Mouse (Mus musculus) lung, embryonic 16.5 days (tissue): ENCODE measurements around the gene Phldb2. TPM values are rescaled to one million over a fixed set of nuclear protein-coding genes. Genes with fewer than 3 reads are reported as not detected.

Source experiments
- ATAC-seq: fragments of 200-750 bp; cut with Nextera tagmentation; 2 replicates; pipeline ENCODE4 v1.8.0; 2017; ENCODE audit warnings: low read depth, mild to moderate bottlenecking, moderate library complexity
- H3K27ac ChIP-seq: fragments of 300-500 bp; sonication (generic); 2 replicates; pipeline ENCODE4 v1.5.1; 2014; ENCODE audit warnings: mild to moderate bottlenecking, control low read depth, low read length
- H3K27me3 ChIP-seq: fragments of 300-500 bp; sonication (generic); 2 replicates; pipeline ENCODE4 v1.6.1; 2014; ENCODE audit warnings: low read depth, low read length, mixed read lengths; ENCODE audit not compliant: control insufficient read depth, insufficient read depth
- H3K36me3 ChIP-seq: fragments of 300-500 bp; sonication (generic); 2 replicates; pipeline ENCODE4 v1.6.1; 2014; ENCODE audit warnings: low read length; ENCODE audit not compliant: control insufficient read depth, insufficient read depth
- H3K4me1 ChIP-seq: fragments of 300-500 bp; sonication (generic); replicated peaks from 2 replicates; pipeline ENCODE4 v1.6.1; 2014; ENCODE audit warnings: low read length, mixed read lengths; ENCODE audit not compliant: control insufficient read depth, insufficient read depth
- H3K4me2 ChIP-seq: fragments of 300-500 bp; sonication (generic); 2 replicates; pipeline ENCODE4 v1.6.1; 2014; ENCODE audit warnings: low read depth, low read length, control low read depth
- H3K4me3 ChIP-seq: fragments of 300-500 bp; sonication (generic); 2 replicates; pipeline ENCODE4 v1.5.1; 2014; ENCODE audit warnings: mild to moderate bottlenecking, low read length, control low read depth
- H3K9ac ChIP-seq: fragments of 300-500 bp; sonication (generic); 2 replicates; pipeline ENCODE4 v1.6.1; 2014; ENCODE audit warnings: low read length, control low read depth
- H3K9me3 ChIP-seq: fragments of 300-500 bp; sonication (generic); 2 replicates; pipeline ENCODE4 v1.6.1; 2016; ENCODE audit warnings: low read length; ENCODE audit not compliant: control insufficient read depth
- WGBS: fragments of 180-500 bp; shearing (Covaris S2); extraction: QIAGEN DNeasy Blood & Tissue Kit; methylation state at CpG from one replicate; pipeline ENCODE4 v1.1.7; 2014; 5-methylcytosine and 5-hydroxymethylcytosine counted together
- polyA plus RNA-seq: library from polyadenylated mRNA; unstranded; fragments of >200 nt; fragmentation: Nextera tagmentation; extraction: Ambion mirVana; gene quantifications from 2 replicates; pipeline ENCODE4 v1.2.1, GENCODE M21; 2015

Phldb2 gene
- polyA plus RNA-seq, 1 experiment from 2014 or later, result 59.4 TPM

DNA sequence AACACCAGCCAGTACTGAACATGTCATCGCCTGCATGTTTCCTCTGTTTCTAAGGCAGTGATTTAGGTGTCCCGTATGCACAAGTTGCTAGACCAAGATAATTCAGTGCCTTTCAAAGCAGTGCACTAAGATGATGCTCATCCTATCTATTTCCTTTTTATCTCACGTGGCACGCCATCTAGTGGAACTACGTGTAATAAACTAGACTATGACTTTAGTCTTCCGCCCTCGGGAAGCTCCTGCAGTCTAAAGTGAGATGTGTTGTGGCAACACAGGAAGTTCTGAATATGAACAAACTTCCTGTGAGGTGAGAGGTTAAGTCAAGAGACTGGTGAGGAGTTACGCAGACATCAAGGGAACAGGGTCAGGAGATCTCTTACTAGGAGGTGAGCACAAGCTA lies 166.8 kb downstream of the Phldb2 start:
- WGBS, result 40% methylated on average over 8 of the region's 8 CpGs
- ATAC-seq, result 0 out of 2 replicates have a peak, but pooled peaks have one; percentile 28
- Histone ChIP-seq H3K4me2 (no peak overlapping the region), H3K4me3 (no peak overlapping the region), H3K4me1 (no peaks in the 10 kb centered on the region; the same call in 1 of the 2 replicates), H3K27ac (no peak overlapping the region), H3K9ac (no peak overlapping the region), H3K36me3 (peaks cover 20% of the 10 kb centered on the region; the same call in 1 of the 2 replicates), H3K9me3 (no peaks in the 10 kb centered on the region), H3K27me3 (no peaks in the 10 kb centered on the region)

- no peak for ATAC-seq
- no peak overlapping the region for H3K27ac ChIP-seq
- no peaks in the 10 kb centered on the region for H3K27me3 ChIP-seq
- no peak overlapping the region for H3K4me3 ChIP-seq
- WGBS, result 69% methylated on average over 6 of the region's 6 CpGs
- peaks cover 38% of the 10 kb centered on the region for H3K36me3 ChIP-seq
- H3K9ac ChIP-seq, result no peak overlapping the region
- H3K4me1 ChIP-seq, result no peaks in the 10 kb centered on the region
- H3K4me2 ChIP-seq, result no peak overlapping the region
- no peaks in the 10 kb centered on the region for H3K9me3 ChIP-seq
These were observed 173.4 kb downstream of the Phldb2 start for GRCm38 (mm10) chr16:45780001-45780400.

- WGBS, result 80% methylated on average over 5 of the region's 5 CpGs
- H3K9ac ChIP-seq, result no peak overlapping the region
- no peaks in the 10 kb centered on the region for H3K4me1 ChIP-seq
- no peaks in the 10 kb centered on the region for H3K9me3 ChIP-seq
- no peak overlapping the region for H3K4me3 ChIP-seq
- H3K27me3 ChIP-seq, result no peaks in the 10 kb centered on the region
- ATAC-seq, result no peak
- peaks cover 41% of the 10 kb centered on the region for H3K36me3 ChIP-seq
- H3K4me2 ChIP-seq, result no peak overlapping the region
- no peak overlapping the region for H3K27ac ChIP-seq
These were observed 178.6 kb downstream of the Phldb2 start for GRCm38 (mm10) chr16:45774813-45775212.

GRCm38 (mm10) chr16:45770914-45771313 lies 182.5 kb downstream of the Phldb2 start:
- H3K4me1 ChIP-seq, result no peaks in the 10 kb centered on the region
- WGBS, result 86% methylated on average over 6 of the region's 6 CpGs
- no peaks in the 10 kb centered on the region for H3K27me3 ChIP-seq
- H3K36me3 ChIP-seq, result peaks cover 34% of the 10 kb centered on the region
- H3K4me3 ChIP-seq, result no peak overlapping the region
- H3K9ac ChIP-seq, result no peak overlapping the region
- no peak overlapping the region for H3K27ac ChIP-seq
- no peak overlapping the region for H3K4me2 ChIP-seq
- no peak for ATAC-seq
- H3K9me3 ChIP-seq, result no peaks in the 10 kb centered on the region

DNA sequence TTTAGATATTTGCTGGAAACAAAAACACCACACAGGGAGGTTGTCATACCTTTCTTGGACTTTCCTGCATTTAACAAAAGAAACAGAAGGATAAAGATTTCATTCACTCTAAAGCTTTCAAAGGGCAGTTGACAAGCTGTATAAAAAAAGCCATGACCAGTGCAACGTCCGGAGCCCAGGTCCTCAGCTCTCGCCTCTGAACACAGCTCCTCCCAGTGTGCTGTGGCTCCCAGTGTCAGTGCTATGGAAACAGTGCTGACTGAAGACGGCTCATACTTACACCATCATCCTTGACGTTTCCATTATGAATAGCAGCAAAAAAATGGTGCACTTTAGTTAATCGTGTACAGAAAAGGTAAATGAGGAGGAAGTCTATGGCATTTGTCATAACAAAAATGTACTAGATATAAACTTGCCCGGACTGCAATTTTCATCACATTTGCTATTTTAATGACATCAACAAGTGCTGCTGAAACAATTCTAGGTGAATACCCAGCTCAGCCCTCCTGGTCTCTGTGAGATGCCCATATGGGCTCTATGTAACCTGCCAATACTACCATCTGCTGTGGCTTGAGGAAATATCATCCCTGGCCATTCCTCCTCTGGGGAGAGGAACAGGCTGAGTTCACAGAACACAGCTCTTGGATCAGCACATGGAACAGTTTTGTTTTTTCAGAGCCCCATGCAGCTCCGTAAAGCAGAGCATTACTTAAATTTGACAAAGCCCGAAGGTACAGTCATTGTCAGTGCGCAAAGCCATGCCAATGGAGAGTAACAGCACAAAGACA lies 185.4 kb downstream of the Phldb2 start:
- Histone ChIP-seq H3K9me3 (no peaks in the 10 kb centered on the region), H3K4me1 (peaks cover 4% of the 10 kb centered on the region), H3K4me3 (no peak overlapping the region), H3K27me3 (no peaks in the 10 kb centered on the region), H3K36me3 (peaks cover 27% of the 10 kb centered on the region), H3K9ac (no peak overlapping the region), H3K27ac (no peak overlapping the region), H3K4me2 (no peak overlapping the region)
- no peak for ATAC-seq
- WGBS, result 65% methylated on average over 10 of the region's 10 CpGs

- Histone ChIP-seq H3K4me2 (no peak overlapping the region), H3K27ac (no peak overlapping the region), H3K4me1 (peaks cover 5% of the 10 kb centered on the region), H3K9me3 (no peaks in the 10 kb centered on the region), H3K27me3 (no peaks in the 10 kb centered on the region), H3K4me3 (no peak overlapping the region), H3K9ac (no peak overlapping the region), H3K36me3 (peaks cover 30% of the 10 kb centered on the region)
- 59% methylated on average over 4 of the region's 4 CpGs for WGBS
- no peak for ATAC-seq
These were observed 186.0 kb downstream of the Phldb2 start for GRCm38 (mm10) chr16:45767434-45767833.

DNA sequence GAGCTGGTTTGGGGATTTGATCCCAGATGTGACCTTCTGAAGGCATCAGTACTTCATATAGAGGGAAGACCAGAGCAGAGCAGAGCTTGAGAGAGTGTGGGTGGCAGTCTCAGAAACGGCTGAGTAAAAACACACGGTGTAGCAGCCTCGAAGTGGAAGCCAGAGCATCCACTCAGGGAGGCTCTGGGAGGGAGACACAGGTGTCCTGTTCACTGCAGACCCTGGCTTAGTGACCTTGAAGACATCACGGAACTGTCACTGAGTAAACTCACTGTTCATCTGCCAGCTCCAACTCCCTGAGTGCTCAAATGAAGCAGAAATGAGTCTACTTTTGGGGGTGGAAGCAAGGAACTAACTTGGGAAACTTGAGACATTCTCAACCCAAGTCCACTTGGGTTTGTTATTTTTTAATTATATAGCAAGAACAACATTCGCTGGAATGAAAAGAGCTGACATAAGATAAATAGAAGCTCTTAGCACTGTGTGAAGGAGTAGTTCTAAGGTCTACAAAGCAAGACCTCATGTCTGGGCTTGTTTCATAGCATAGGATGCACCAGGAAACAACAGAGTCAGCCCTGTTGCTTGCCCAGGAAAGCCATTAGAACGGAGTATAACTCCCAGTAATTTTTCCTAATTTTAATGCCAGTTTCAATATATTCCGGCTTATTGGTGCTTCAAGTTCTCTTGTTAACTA lies 187.4 kb downstream of the Phldb2 start:
- H3K9me3 ChIP-seq, result no peaks in the 10 kb centered on the region
- 75% methylated on average over 7 of the region's 7 CpGs for WGBS
- H3K27me3 ChIP-seq, result no peaks in the 10 kb centered on the region
- H3K36me3 ChIP-seq, result peaks cover 28% of the 10 kb centered on the region
- no peak overlapping the region for H3K4me2 ChIP-seq
- ATAC-seq, result no peak
- no peak overlapping the region for H3K4me3 ChIP-seq
- peaks cover 5% of the 10 kb centered on the region for H3K4me1 ChIP-seq
- H3K9ac ChIP-seq, result no peak overlapping the region
- no peak overlapping the region for H3K27ac ChIP-seq

GRCm38 (mm10) chr16:45765102-45765501 lies 188.3 kb downstream of the Phldb2 start:
- Histone ChIP-seq H3K27me3 (no peaks in the 10 kb centered on the region), H3K9me3 (no peaks in the 10 kb centered on the region), H3K4me1 (peaks cover 5% of the 10 kb centered on the region), H3K4me3 (no peak overlapping the region), H3K9ac (no peak overlapping the region), H3K36me3 (peaks cover 22% of the 10 kb centered on the region; the same call in 1 of the 2 replicates), H3K27ac (no peak overlapping the region), H3K4me2 (no peak overlapping the region)
- no peak for ATAC-seq
- WGBS, result 82% methylated on average over 3 of the region's 3 CpGs

DNA sequence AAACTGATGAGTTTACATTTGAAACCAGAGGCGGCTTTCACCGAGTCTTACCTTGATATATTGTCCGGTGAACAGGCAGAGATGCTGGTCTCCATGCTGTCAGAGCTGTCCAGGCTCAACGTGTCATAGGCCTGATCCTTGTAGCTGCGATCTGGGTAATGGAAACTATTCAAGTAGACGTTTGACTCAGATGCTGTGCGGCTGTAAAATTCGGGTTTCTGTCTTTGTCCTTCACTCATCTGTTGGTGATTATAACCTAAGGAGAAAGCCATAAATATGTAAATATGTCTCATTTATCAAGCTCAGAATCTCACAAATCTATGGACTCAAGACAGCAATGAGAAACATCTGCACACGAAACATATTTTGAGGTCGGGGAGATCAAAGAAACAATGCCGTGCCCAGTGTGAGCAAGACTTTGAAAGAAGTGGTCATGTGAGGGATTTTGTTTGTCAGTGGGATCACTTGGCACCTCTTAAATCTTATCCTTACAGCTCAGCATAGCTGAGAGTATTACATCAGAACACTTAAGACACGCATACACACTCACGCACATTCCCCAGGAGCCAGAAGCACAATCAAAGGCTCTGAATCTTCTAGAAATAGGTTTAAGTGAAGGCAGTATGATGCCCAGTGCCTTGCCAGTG lies 190.4 kb downstream of the Phldb2 start:
- H3K36me3 ChIP-seq, result peaks cover 27% of the 10 kb centered on the region
- ATAC-seq, result peak; percentile 78
- no peak overlapping the region for H3K4me2 ChIP-seq
- H3K9ac ChIP-seq, result no peak overlapping the region
- no peaks in the 10 kb centered on the region for H3K27me3 ChIP-seq
- WGBS, result 39% methylated on average over 13 of the region's 13 CpGs
- H3K9me3 ChIP-seq, result no peaks in the 10 kb centered on the region
- no peak overlapping the region for H3K27ac ChIP-seq
- peaks cover 5% of the 10 kb centered on the region for H3K4me1 ChIP-seq
- no peak overlapping the region for H3K4me3 ChIP-seq
